Mouse (Mus musculus) inflammation-experienced regulatory T-cells, adult 16 weeks (primary cell): ENCODE results near the gene Olfr539. TPM values are rescaled to one million over a fixed set of nuclear protein-coding genes. Genes with fewer than 3 reads are reported as not detected.

Experiments used
- polyA plus RNA-seq: library from polyadenylated mRNA; unstranded; fragments of 100-300 nt; shearing (Covaris generic); gene quantifications from one replicate; pipeline ENCODE4 v1.2.1, GENCODE M21; 2017

Olfr539 gene
- 0.02 TPM for polyA plus RNA-seq

GRCm38 (mm10) chr7:140659630-140660029, at the start of gene Olfr539:
Gene Olfr539, plus strand, starts transcription at chr7:140659930.

GRCm38 (mm10) chr7:140628670-140629069, 31.1 kb upstream of the Olfr539 start, which contains the start of gene Olfr61:
Gene Olfr61, plus strand, starts transcription at chr7:140628970.

GRCm38 (mm10) chr7:140646152-140646551, 13.6 kb upstream of the Olfr539 start, which contains the start of gene Olfr53:
Gene Olfr53, plus strand, starts transcription at chr7:140646452.

GRCm38 (mm10) chr7:140681651-140682050, 21.9 kb downstream of the Olfr539 start, which contains the start of gene Olfr45:
Gene Olfr45, plus strand, starts transcription at chr7:140681951.

GRCm38 (mm10) chr7:140696967-140697366, 37.2 kb downstream of the Olfr539 start, which contains the start of gene Olfr541:
Gene Olfr541, plus strand, starts transcription at chr7:140697267.

Other genes starting within 250 kb of the Olfr539 start
- not detected for gene Olfr532, start 238.3 kb upstream of the Olfr539 start, polyA plus RNA-seq
- not detected for gene Olfr533, start 196.6 kb upstream of the Olfr539 start, polyA plus RNA-seq
- not detected for gene Olfr535, start 175.7 kb upstream of the Olfr539 start, polyA plus RNA-seq
- not detected for gene Olfr536, start 152.5 kb upstream of the Olfr539 start, polyA plus RNA-seq
- not detected for gene Olfr538, start 92.0 kb upstream of the Olfr539 start, polyA plus RNA-seq
- gene Olfr46, start 58.7 kb upstream of the Olfr539 start, polyA plus RNA-seq, result not detected
- gene Olfr61, start 31.0 kb upstream of the Olfr539 start, polyA plus RNA-seq, result not detected
- not detected for gene Olfr53, start 13.5 kb upstream of the Olfr539 start, polyA plus RNA-seq
- not detected for gene Olfr45, start 22.0 kb downstream of the Olfr539 start, polyA plus RNA-seq
- not detected for gene Olfr541, start 37.3 kb downstream of the Olfr539 start, polyA plus RNA-seq
- not detected for gene Cyp2e1, start 103.8 kb downstream of the Olfr539 start, polyA plus RNA-seq
- gene Syce1, start 127.9 kb downstream of the Olfr539 start, polyA plus RNA-seq, result 0.66 TPM
- 0.20 TPM for gene Zfp941, start 162.2 kb downstream of the Olfr539 start, polyA plus RNA-seq
- not detected for gene Urah, start 175.1 kb downstream of the Olfr539 start, polyA plus RNA-seq
- gene Scgb1c1, start 185.6 kb downstream of the Olfr539 start, polyA plus RNA-seq, result not detected
- gene Odf3, start 187.9 kb downstream of the Olfr539 start, polyA plus RNA-seq, result not detected
- gene Gm45785, start 196.4 kb downstream of the Olfr539 start, polyA plus RNA-seq, result not detected
- gene Ric8a, start 197.0 kb downstream of the Olfr539 start, polyA plus RNA-seq, result 165 TPM
- 56.9 TPM for gene Bet1l, start 197.6 kb downstream of the Olfr539 start, polyA plus RNA-seq
- 242 TPM for gene Psmd13, start 222.0 kb downstream of the Olfr539 start, polyA plus RNA-seq
- gene Sirt3, start 222.4 kb downstream of the Olfr539 start, polyA plus RNA-seq, result 13.3 TPM
- gene Cox8b, start 240.5 kb downstream of the Olfr539 start, polyA plus RNA-seq, result not detected